In genomic region chr2:4881350-4882248, GRCm38 (mm10) we compare ENCODE assay signal across 8 mouse cellular contexts. TPM values are rescaled to one million over a fixed set of nuclear protein-coding genes. Genes with fewer than 3 reads are reported as not detected.
DNase-seq lines count a peak whose midpoint lies in the region; ATAC-seq lines count a peak whose summit lies in the region.

Gene Sephs1 (plus strand): TSS chr2:4881564.

- no peaks in the 10 kb centered on the region for H3K27me3 ChIP-seq in intestine, embryonic 15.5 days (replicated peaks)

- peaks cover 12% of the 10 kb centered on the region; the same call in 1 of the 2 replicates for H3K4me1 ChIP-seq in intestine, embryonic 15.5 days (replicated peaks)

- under 1% methylated on average over 102 of the region's 115 CpGs for WGBS in intestine, embryonic 15.5 days

- peak within 1 kb of the TSS; percentile 99 for H3K9ac ChIP-seq in intestine, embryonic 15.5 days

- DNase-seq in adrenal gland, adult 2 months: peak; percentile 91
- peak; percentile 93 for DNase-seq in embryo, embryonic 11 days
- peak; percentile 75 to 80 for DNase-seq in gastrocnemius, postnatal 36 days
- DNase-seq in left cerebral cortex, postnatal 14 days (ENCODE audit: low spot score in 2 of 2): peak; percentile 76 to 84
- DNase-seq in right cerebral cortex, postnatal 14 days: peak; percentile 85
- peak; percentile 76 for DNase-seq in urinary bladder, postnatal 25 days (ENCODE audit: low spot score)

- H3K36me3 ChIP-seq in intestine, embryonic 15.5 days: peaks cover 9% of the 10 kb centered on the region

- H3K4me2 ChIP-seq in intestine, embryonic 15.5 days (replicated peaks): peak within 1 kb of the TSS; percentile 71

- H3K9me3 ChIP-seq in intestine, embryonic 15.5 days: no peaks in the 10 kb centered on the region

- H3K4me3 ChIP-seq in intestine, embryonic 15.5 days (replicated peaks): peak within 1 kb of the TSS; percentile 98

- intact Hi-C loops in gastrocnemius, postnatal 36 days (cut with DNase I): loop anchor here (5.0 kb wide), 1 partner anchor 164 kb away; the partner anchor contains the start of gene Bend7
- intact Hi-C loops in left cerebral cortex, postnatal 14 days (cut with DNase I): no loop called here

- peak; percentile 83 for ATAC-seq in intestine, embryonic 15.5 days
- ATAC-seq in megakaryocyte-erythroid progenitor cell, adult 5-6 weeks (replicated peaks; ENCODE audit: low FRiP score, low TSS enrichment, poor library complexity, severe bottlenecking): peak; percentile 76

- H3K27ac ChIP-seq in intestine, embryonic 15.5 days: peak within 1 kb of the TSS; percentile 99

RNA-seq across cellular contexts. Expression of gene Sephs1, which starts in this region (rescaled TPM):
- 10 to 100 TPM; 39.9 to 46.9 TPM for total RNA-seq in adrenal gland, adult 2 months (2021)
- polyA plus RNA-seq in adrenal gland, adult 2 months (2012; rRNA removed): 15.2 and 15.8 TPM in 2 replicates
- 10 to 100 TPM; 16.3 to 16.8 TPM for total RNA-seq in gastrocnemius, postnatal 36 days (2021)
- polyA plus RNA-seq in intestine, embryonic 15.5 days (2015; fragmentation: Nextera tagmentation; extraction: Ambion mirVana): 58.8 and 62.4 TPM in 2 replicates
- 10 to 100 TPM; 35.0 to 35.2 TPM for total RNA-seq in left cerebral cortex, postnatal 14 days (2021)
- 35.1 and 35.5 TPM in 2 replicates for total RNA-seq in megakaryocyte-erythroid progenitor cell, adult 5-6 weeks (2014; fragmentation: Nextera tagmentation)
- total RNA-seq in megakaryocyte-erythroid progenitor cell, adult 5-6 weeks (2017): 38.0 and 38.4 TPM in 2 replicates

Comparison
In these comparisons a context has a peak if more than half of its experiments do, and no peak if none do; other contexts are left out.
1. Peak in every context shown above with its lines: DNase-seq, ATAC-seq, H3K4me3 ChIP-seq and H3K27ac ChIP-seq.